Mouse (Mus musculus): Measurements from ENCODE around the gene Alg14. TPM values are rescaled to one million over a fixed set of nuclear protein-coding genes. Genes with fewer than 3 reads are reported as not detected.

Alg14 gene
- polyA plus RNA-seq, 1 experiment from 2014 or later: 39.2 TPM

- ATAC-seq: no peak
- no peak overlapping the region for H3K9ac ChIP-seq (ENCODE audit: low read depth, low read length)
- no peaks in the 10 kb centered on the region for H3K4me1 ChIP-seq (ENCODE audit: control insufficient read depth, insufficient read depth, low read length)
- WGBS: 86% methylated on average over 3 of the region's 3 CpGs
- no peaks in the 10 kb centered on the region for H3K27me3 ChIP-seq (ENCODE audit: control insufficient read depth, insufficient read depth, low read depth, low read length)
- H3K9me3 ChIP-seq (replicated peaks; ENCODE audit: control insufficient read depth, low read length, poor library complexity, severe bottlenecking): no peaks in the 10 kb centered on the region
- no peak overlapping the region for H3K4me3 ChIP-seq (ENCODE audit: low read depth, low read length)
- H3K36me3 ChIP-seq (ENCODE audit: control insufficient read depth, insufficient read depth, low read length): no peaks in the 10 kb centered on the region
- H3K27ac ChIP-seq (ENCODE audit: low read length): no peak overlapping the region
- H3K4me2 ChIP-seq (ENCODE audit: low read length): no peak overlapping the region
These were observed 116.8 kb downstream of the Alg14 start for GRCm38 (mm10) chr3:121408386-121408785.

- no peak overlapping the region for H3K4me3 ChIP-seq (ENCODE audit: low read depth, low read length)
- 80% methylated on average over 6 of the region's 6 CpGs for WGBS
- no peak overlapping the region for H3K4me2 ChIP-seq (ENCODE audit: low read length)
- no peak overlapping the region for H3K27ac ChIP-seq (ENCODE audit: low read length)
- H3K27me3 ChIP-seq (ENCODE audit: control insufficient read depth, insufficient read depth, low read depth, low read length): no peaks in the 10 kb centered on the region
- H3K4me1 ChIP-seq (ENCODE audit: control insufficient read depth, insufficient read depth, low read length): no peaks in the 10 kb centered on the region
- no peak overlapping the region for H3K9ac ChIP-seq (ENCODE audit: low read depth, low read length)
- no peaks in the 10 kb centered on the region for H3K36me3 ChIP-seq (ENCODE audit: control insufficient read depth, insufficient read depth, low read length)
- ATAC-seq: no peak
- H3K9me3 ChIP-seq (replicated peaks; ENCODE audit: control insufficient read depth, low read length, poor library complexity, severe bottlenecking): no peaks in the 10 kb centered on the region
These were observed 119.9 kb downstream of the Alg14 start for GRCm38 (mm10) chr3:121411450-121411849.

Other genes with a start within 250 kb of the Alg14 start
- 5.1 and 7.7 TPM in 2 replicates for gene Rwdd3, start 120.1 kb upstream of the Alg14 start, polyA plus RNA-seq (2015; fragmentation: Nextera tagmentation; extraction: Ambion mirVana)
- 3.4 and 3.8 TPM in 2 replicates for gene Tmem56, start 8.7 kb upstream of the Alg14 start, polyA plus RNA-seq (2015; fragmentation: Nextera tagmentation; extraction: Ambion mirVana)
- gene Cnn3, start 134.7 kb downstream of the Alg14 start, polyA plus RNA-seq (2015; fragmentation: Nextera tagmentation; extraction: Ambion mirVana): 311 and 357 TPM in 2 replicates
- gene Slc44a3, start 240.6 kb downstream of the Alg14 start, polyA plus RNA-seq (2015; fragmentation: Nextera tagmentation; extraction: Ambion mirVana): 1.3 and 1.4 TPM in 2 replicates